Mouse (Mus musculus) brain, embryonic 14.5 days (tissue): Measurements from ENCODE around the gene Cfap20.

Experiments
- CTCF ChIP-seq: fragments of 200-500 bp; IDR thresholded peaks from 2 replicates; pipeline ENCODE4 v1.5.1; 2012; ENCODE audit warnings: inconsistent platforms, mild to moderate bottlenecking, moderate library complexity, borderline replicate concordance; ENCODE audit not compliant: insufficient read depth, insufficient read length; ENCODE audit errors: extremely low read depth
- POLR2A ChIP-seq: fragments of 200-500 bp; IDR thresholded peaks from 2 replicates; pipeline ENCODE4 v1.6.1; 2012; ENCODE audit warnings: mild to moderate bottlenecking, inconsistent platforms, borderline replicate concordance; ENCODE audit not compliant: poor library complexity, insufficient read depth, insufficient read length, severe bottlenecking; ENCODE audit errors: extremely low read depth

DNA sequence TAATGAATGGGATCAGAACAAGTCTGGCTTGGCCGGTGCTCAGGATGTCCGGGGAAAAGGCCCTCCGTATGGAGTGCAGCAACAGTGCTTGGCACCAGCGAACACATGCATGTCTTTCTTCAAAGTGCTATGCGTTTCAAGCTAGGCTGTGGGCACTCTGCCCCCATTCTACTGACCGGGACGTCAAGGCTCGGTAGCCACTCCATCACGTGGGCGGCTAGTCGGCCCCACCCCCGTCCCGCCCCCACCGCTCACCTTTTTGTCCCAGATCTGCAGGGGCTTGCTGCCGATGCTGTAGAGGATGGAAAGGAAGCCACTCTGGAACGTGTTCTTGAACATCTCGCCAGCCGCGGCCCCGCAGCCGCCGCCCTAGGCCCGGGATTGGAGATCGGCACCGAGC, 436 bp downstream of the Cfap20 start:
- no peak for TF ChIP-seq POLR2A
- no peak for TF ChIP-seq CTCF
